Mouse (Mus musculus): ENCODE measurements at regions not wholly inside any gene's neighbourhood (a gene's known extent, or its start where the extent isn't known, plus 50 kb on each side); places are given as distances from the start of the nearest gene placed in this dataset.

DNA sequence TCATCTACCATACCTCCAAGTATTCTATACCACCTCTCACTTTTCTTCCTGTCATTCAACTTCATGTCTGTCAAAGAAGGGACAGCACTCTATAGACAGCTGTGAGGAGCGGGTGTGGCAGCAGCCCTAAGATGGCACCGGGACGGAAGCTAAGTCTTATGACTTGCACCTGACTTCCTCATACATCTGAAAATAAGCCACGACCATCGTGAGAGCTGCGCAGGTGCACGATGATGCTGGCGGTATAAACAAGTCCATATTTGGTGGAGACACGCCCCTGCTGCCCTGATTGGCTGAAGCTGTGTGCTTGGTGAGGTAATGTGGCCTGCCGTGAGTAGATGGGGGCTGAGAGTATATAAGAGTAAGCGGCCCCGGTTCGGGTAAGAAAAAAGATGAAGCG is 560.3 kb upstream of the Tle4 start:
- TF ChIP-seq POLR2A (IDR thresholded peaks at IDR 0.05; ENCODE audit: insufficient read depth, low read depth, low read length) = no peak
- TF ChIP-seq CTCF (IDR thresholded peaks at IDR 0.05; ENCODE audit: insufficient read depth, low read depth, low read length) = no peak
